Mouse (Mus musculus): Measurements from ENCODE around the gene B3gat3. TPM values are rescaled to one million over a fixed set of nuclear protein-coding genes. Genes with fewer than 3 reads are reported as not detected.
"Not testable (repeated sequence)": the region's sequence is repeated elsewhere in the genome, so short reads cannot be mapped to it uniquely, and the experiment has no call there.

The B3gat3 gene
- polyA plus RNA-seq, 1 experiment from 2014 or later = 48.6 TPM

- Histone ChIP-seq H3K4me1 (peaks cover 12% of the 10 kb centered on the region), H3K36me3 (peaks cover 87% of the 10 kb centered on the region)
- H3K9me3 ChIP-seq; H3K4me2 ChIP-seq; H3K27me3 ChIP-seq; ATAC-seq (ENCODE audit: insufficient number of reproducible peaks, low FRiP score, low TSS enrichment, low read depth); H3K27ac ChIP-seq; H3K4me3 ChIP-seq; H3K9ac ChIP-seq: not testable (repeated sequence)
- WGBS = 89% methylated on average over 8 of the region's 8 CpGs
Measured at GRCm38 (mm10) chr19:8972491-8972890, 52.3 kb downstream of the B3gat3 start.

- Histone ChIP-seq H3K9me3 (no peaks in the 10 kb centered on the region), H3K4me1 (peaks cover 5% of the 10 kb centered on the region), H3K9ac (no peak overlapping the region), H3K4me3 (no peak overlapping the region), H3K4me2 (no peak overlapping the region), H3K36me3 (peaks cover 97% of the 10 kb centered on the region), H3K27me3 (no peaks in the 10 kb centered on the region), H3K27ac (no peak overlapping the region)
- ATAC-seq (ENCODE audit: insufficient number of reproducible peaks, low FRiP score, low TSS enrichment, low read depth) = no peak
- WGBS = 82% methylated on average over 1 of the region's 1 CpGs
Measured at GRCm38 (mm10) chr19:8974638-8975037, 54.5 kb downstream of the B3gat3 start.

GRCm38 (mm10) chr19:8975491-8975890 lies 55.3 kb downstream of the B3gat3 start:
- H3K4me2 ChIP-seq = no peak overlapping the region
- H3K9me3 ChIP-seq = no peaks in the 10 kb centered on the region
- H3K4me1 ChIP-seq = peaks cover 6% of the 10 kb centered on the region
- 95% methylated on average over 2 of the region's 2 CpGs for WGBS
- H3K9ac ChIP-seq = no peak overlapping the region
- H3K27me3 ChIP-seq = no peaks in the 10 kb centered on the region
- H3K36me3 ChIP-seq = peaks cover 95% of the 10 kb centered on the region
- ATAC-seq (ENCODE audit: insufficient number of reproducible peaks, low FRiP score, low TSS enrichment, low read depth) = no peak
- H3K27ac ChIP-seq = no peak overlapping the region
- H3K4me3 ChIP-seq = no peak overlapping the region

GRCm38 (mm10) chr19:8976535-8976934 lies 56.4 kb downstream of the B3gat3 start:
- Histone ChIP-seq H3K27me3 (no peaks in the 10 kb centered on the region), H3K9ac (no peak overlapping the region), H3K9me3 (no peaks in the 10 kb centered on the region), H3K4me3 (no peak overlapping the region), H3K36me3 (peaks cover 91% of the 10 kb centered on the region), H3K27ac (peak overlapping the region; percentile 62), H3K4me2 (no peak overlapping the region), H3K4me1 (peaks cover 15% of the 10 kb centered on the region)
- ATAC-seq (ENCODE audit: insufficient number of reproducible peaks, low FRiP score, low TSS enrichment, low read depth) = no peak
- 29% methylated on average over 3 of the region's 3 CpGs for WGBS

Small RNA genes lying within 50 kb of the gene (microRNA-seq; reads per million reads assigned to microRNA genes)
- not detected for gene Mir5136

Other genes starting within 250 kb of the B3gat3 start
- 118 and 148 TPM in 2 replicates for gene Slc3a2, start 197.0 kb upstream of the B3gat3 start, polyA plus RNA-seq (2015; fragmentation: Nextera tagmentation; extraction: Ambion mirVana)
- gene Wdr74, start 184.5 kb upstream of the B3gat3 start, polyA plus RNA-seq (2015; fragmentation: Nextera tagmentation; extraction: Ambion mirVana) = 93.8 and 96.0 TPM in 2 replicates
- 1.7 and 2.3 TPM in 2 replicates for gene 1700092M07Rik, start 179.7 kb upstream of the B3gat3 start, polyA plus RNA-seq (2015; fragmentation: Nextera tagmentation; extraction: Ambion mirVana)
- gene Stx5a, start 179.0 kb upstream of the B3gat3 start, polyA plus RNA-seq (2015; fragmentation: Nextera tagmentation; extraction: Ambion mirVana) = 185 and 189 TPM in 2 replicates
- gene Nxf1, start 163.3 kb upstream of the B3gat3 start, polyA plus RNA-seq (2015; fragmentation: Nextera tagmentation; extraction: Ambion mirVana) = 171 and 188 TPM in 2 replicates
- gene Tmem223, start 149.4 kb upstream of the B3gat3 start, polyA plus RNA-seq (2015; fragmentation: Nextera tagmentation; extraction: Ambion mirVana) = 141 and 155 TPM in 2 replicates
- gene Tmem179b, start 145.9 kb upstream of the B3gat3 start, polyA plus RNA-seq (2015; fragmentation: Nextera tagmentation; extraction: Ambion mirVana) = 78.4 and 81.7 TPM in 2 replicates
- 24.9 and 25.3 TPM in 2 replicates for gene Taf6l, start 134.0 kb upstream of the B3gat3 start, polyA plus RNA-seq (2015; fragmentation: Nextera tagmentation; extraction: Ambion mirVana)
- gene Polr2g, start 121.8 kb upstream of the B3gat3 start, polyA plus RNA-seq (2015; fragmentation: Nextera tagmentation; extraction: Ambion mirVana) = 149 and 152 TPM in 2 replicates
- gene Zbtb3, start 117.8 kb upstream of the B3gat3 start, polyA plus RNA-seq (2015; fragmentation: Nextera tagmentation; extraction: Ambion mirVana) = 4.6 and 4.8 TPM in 2 replicates
- gene Ttc9c, start 101.0 kb upstream of the B3gat3 start, polyA plus RNA-seq (2015; fragmentation: Nextera tagmentation; extraction: Ambion mirVana) = 50.4 and 56.8 TPM in 2 replicates
- 5.4 and 5.6 TPM in 2 replicates for gene Hnrnpul2, start 100.4 kb upstream of the B3gat3 start, polyA plus RNA-seq (2015; fragmentation: Nextera tagmentation; extraction: Ambion mirVana)
- not detected in 2 replicates for gene AC129217.1, start 90.6 kb upstream of the B3gat3 start, polyA plus RNA-seq (2015; fragmentation: Nextera tagmentation; extraction: Ambion mirVana)
- gene Bscl2, start 82.9 kb upstream of the B3gat3 start, polyA plus RNA-seq (2015; fragmentation: Nextera tagmentation; extraction: Ambion mirVana) = 77.4 and 93.6 TPM in 2 replicates
- 2.0 and 3.0 TPM in 2 replicates for gene Gng3, start 81.2 kb upstream of the B3gat3 start, polyA plus RNA-seq (2015; fragmentation: Nextera tagmentation; extraction: Ambion mirVana)
- gene Lrrn4cl, start 69.6 kb upstream of the B3gat3 start, polyA plus RNA-seq (2015; fragmentation: Nextera tagmentation; extraction: Ambion mirVana) = 3.1 and 4.3 TPM in 2 replicates
- 173 and 176 TPM in 2 replicates for gene Ubxn1, start 48.9 kb upstream of the B3gat3 start, polyA plus RNA-seq (2015; fragmentation: Nextera tagmentation; extraction: Ambion mirVana)
- gene Uqcc3, start 39.5 kb upstream of the B3gat3 start, polyA plus RNA-seq (2015; fragmentation: Nextera tagmentation; extraction: Ambion mirVana) = 65.9 and 69.1 TPM in 2 replicates
- gene Lbhd1, start 36.6 kb upstream of the B3gat3 start, polyA plus RNA-seq (2015; fragmentation: Nextera tagmentation; extraction: Ambion mirVana) = 69.3 and 76.7 TPM in 2 replicates
- gene Gm49403, start 36.4 kb upstream of the B3gat3 start, polyA plus RNA-seq (2015; fragmentation: Nextera tagmentation; extraction: Ambion mirVana) = not detected in 2 replicates
- 76.8 and 80.9 TPM in 2 replicates for gene 1810009A15Rik, start 31.5 kb upstream of the B3gat3 start, polyA plus RNA-seq (2015; fragmentation: Nextera tagmentation; extraction: Ambion mirVana)
- gene Gm49416, start 31.4 kb upstream of the B3gat3 start, polyA plus RNA-seq (2015; fragmentation: Nextera tagmentation; extraction: Ambion mirVana) = not detected in 2 replicates
- 38.6 and 42.0 TPM in 2 replicates for gene Ints5, start 27.4 kb upstream of the B3gat3 start, polyA plus RNA-seq (2015; fragmentation: Nextera tagmentation; extraction: Ambion mirVana)
- 97.4 and 102 TPM in 2 replicates for gene Ganab, start 22.3 kb upstream of the B3gat3 start, polyA plus RNA-seq (2015; fragmentation: Nextera tagmentation; extraction: Ambion mirVana)
- gene Rom1, start 9.0 kb downstream of the B3gat3 start, polyA plus RNA-seq (2015; fragmentation: Nextera tagmentation; extraction: Ambion mirVana) = 4.0 and 4.6 TPM in 2 replicates
- gene Eml3, start 9.2 kb downstream of the B3gat3 start, polyA plus RNA-seq (2015; fragmentation: Nextera tagmentation; extraction: Ambion mirVana) = 41.8 and 42.7 TPM in 2 replicates
- gene Mta2, start 21.5 kb downstream of the B3gat3 start, polyA plus RNA-seq (2015; fragmentation: Nextera tagmentation; extraction: Ambion mirVana) = 155 and 160 TPM in 2 replicates
- gene Tut1, start 33.5 kb downstream of the B3gat3 start, polyA plus RNA-seq (2015; fragmentation: Nextera tagmentation; extraction: Ambion mirVana) = 29.3 and 30.0 TPM in 2 replicates
- gene Eef1g, start 46.7 kb downstream of the B3gat3 start, polyA plus RNA-seq (2015; fragmentation: Nextera tagmentation; extraction: Ambion mirVana) = 467 and 482 TPM in 2 replicates
- 96.4 and 104 TPM in 2 replicates for gene Ahnak, start 68.9 kb downstream of the B3gat3 start, polyA plus RNA-seq (2015; fragmentation: Nextera tagmentation; extraction: Ambion mirVana)
- 0.98 and 1.2 TPM in 2 replicates for gene Scgb1a1, start 167.6 kb downstream of the B3gat3 start, polyA plus RNA-seq (2015; fragmentation: Nextera tagmentation; extraction: Ambion mirVana)
- 11.5 and 14.1 TPM in 2 replicates for gene Asrgl1, start 215.3 kb downstream of the B3gat3 start, polyA plus RNA-seq (2015; fragmentation: Nextera tagmentation; extraction: Ambion mirVana)